Mouse (Mus musculus) liver, embryonic 13.5 days (tissue): ENCODE data around the gene Zrsr1. TPM values are rescaled to one million over a fixed set of nuclear protein-coding genes. Genes with fewer than 3 reads are reported as not detected.

ENCODE experiments used
- ATAC-seq: fragments of 200-750 bp; cut with Nextera tagmentation; 2 replicates; pipeline ENCODE4 v1.8.0; 2017; ENCODE audit warnings: low read depth, mild to moderate bottlenecking, moderate number of reproducible peaks, moderate library complexity
- DNase-seq: peaks from one replicate; pipeline ENCODE4 v3.0.0; 2022
- H3K27ac ChIP-seq: fragments of 300-500 bp; sonication (generic); 2 replicates; pipeline ENCODE4 v1.5.1; 2015; ENCODE audit warnings: moderate library complexity, mild to moderate bottlenecking, inconsistent platforms
- H3K27me3 ChIP-seq: fragments of 300-500 bp; sonication (generic); 2 replicates; pipeline ENCODE4 v1.6.1; 2015; ENCODE audit warnings: mild to moderate bottlenecking, inconsistent platforms
- H3K36me3 ChIP-seq: fragments of 300-500 bp; sonication (generic); 2 replicates; pipeline ENCODE4 v1.6.1; 2015; ENCODE audit warnings: mild to moderate bottlenecking, inconsistent platforms
- H3K4me1 ChIP-seq: fragments of 300-500 bp; sonication (generic); replicated peaks from 2 replicates; pipeline ENCODE4 v1.6.1; 2015; ENCODE audit warnings: inconsistent platforms
- H3K4me2 ChIP-seq: fragments of 300-500 bp; sonication (generic); 2 replicates; pipeline ENCODE4 v1.6.1; 2015; ENCODE audit warnings: inconsistent platforms, mild to moderate bottlenecking, moderate library complexity
- H3K4me3 ChIP-seq: fragments of 300-500 bp; sonication (generic); replicated peaks from 2 replicates; pipeline ENCODE4 v1.5.1; 2015; ENCODE audit warnings: mild to moderate bottlenecking, inconsistent platforms
- H3K9ac ChIP-seq: fragments of 300-500 bp; sonication (generic); 2 replicates; pipeline ENCODE4 v1.6.1; 2015; ENCODE audit warnings: mild to moderate bottlenecking, inconsistent platforms
- H3K9me3 ChIP-seq: fragments of 300-500 bp; sonication (generic); replicated peaks from 2 replicates; pipeline ENCODE4 v1.6.1; 2016; ENCODE audit warnings: inconsistent platforms
- WGBS: fragments of 180-500 bp; shearing (Covaris S2); methylation state at CpG from one replicate; pipeline ENCODE4 v1.1.7; 2015; ENCODE audit not compliant: insufficient replicate concordance; 5-methylcytosine and 5-hydroxymethylcytosine counted together
- polyA plus RNA-seq: library from polyadenylated mRNA; unstranded; fragments of >200 nt; fragmentation: Nextera tagmentation; extraction: Ambion mirVana; gene quantifications from 2 replicates; pipeline ENCODE4 v1.2.1, GENCODE M21; 2015

Gene Zrsr1
- polyA plus RNA-seq, 1 experiment from 2014 or later, result 2.2 TPM

DNA sequence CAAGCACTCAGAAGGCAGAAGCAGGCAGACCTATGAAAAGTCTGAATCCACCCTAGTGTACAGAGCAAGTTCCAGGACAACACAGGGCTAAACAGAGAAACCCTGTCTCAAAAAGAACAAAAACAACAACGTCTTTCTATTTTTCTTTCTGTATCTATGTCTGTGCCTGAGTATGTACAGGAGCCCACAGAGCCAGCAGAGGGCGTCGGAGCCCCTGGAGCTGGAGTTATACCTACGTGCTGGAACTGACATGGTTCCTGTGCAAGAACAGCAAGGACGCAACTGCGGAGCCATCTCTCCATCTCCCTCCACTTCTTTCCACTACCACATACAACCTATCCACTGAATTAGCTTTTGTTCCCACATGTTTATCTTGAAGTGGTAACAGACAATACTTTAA lies 21.7 kb upstream of the Zrsr1 start:
- WGBS, result 71% methylated on average over 6 of the region's 6 CpGs

DNA sequence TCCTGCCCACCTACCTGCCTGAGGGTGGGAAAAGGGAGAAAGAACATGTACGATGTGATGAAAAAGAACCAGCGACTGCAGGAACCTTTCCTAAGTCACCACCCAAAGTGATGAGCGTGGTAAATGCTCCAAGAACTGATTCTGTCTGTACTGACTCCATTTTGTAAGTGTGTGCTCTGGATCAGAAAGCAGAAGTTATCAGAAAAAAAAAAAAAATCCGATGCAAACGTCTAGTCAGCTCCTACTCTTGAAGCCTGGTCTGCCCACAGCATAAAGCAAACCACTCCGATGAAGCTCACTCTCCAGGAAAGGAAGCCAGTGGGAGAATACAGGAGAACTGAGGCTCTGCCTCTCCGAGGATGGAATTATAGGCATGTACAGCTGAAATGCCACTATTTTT lies 19.1 kb upstream of the Zrsr1 start:
- H3K27ac ChIP-seq, result no peak overlapping the region
- ATAC-seq, result no peak
- 64% methylated on average over 7 of the region's 7 CpGs for WGBS
- no peaks in the 10 kb centered on the region for H3K27me3 ChIP-seq
- H3K4me2 ChIP-seq, result no peak overlapping the region
- no peaks in the 10 kb centered on the region for H3K9me3 ChIP-seq
- peaks cover 10% of the 10 kb centered on the region for H3K36me3 ChIP-seq
- no peak overlapping the region for H3K9ac ChIP-seq
- no peak overlapping the region for H3K4me3 ChIP-seq
- peaks cover 14% of the 10 kb centered on the region for H3K4me1 ChIP-seq
- no peak for DNase-seq

More for the DNA sequence above, 21.7 kb upstream of the Zrsr1 start:
- Histone ChIP-seq H3K4me1 (peaks cover 21% of the 10 kb centered on the region), H3K9ac (no peak overlapping the region), H3K27me3 (no peaks in the 10 kb centered on the region), H3K4me2 (no peak overlapping the region), H3K9me3 (no peaks in the 10 kb centered on the region), H3K27ac (no peak overlapping the region), H3K4me3 (no peak overlapping the region), H3K36me3 (peaks cover 7% of the 10 kb centered on the region)
- no peak for ATAC-seq
- DNase-seq, result no peak

DNA sequence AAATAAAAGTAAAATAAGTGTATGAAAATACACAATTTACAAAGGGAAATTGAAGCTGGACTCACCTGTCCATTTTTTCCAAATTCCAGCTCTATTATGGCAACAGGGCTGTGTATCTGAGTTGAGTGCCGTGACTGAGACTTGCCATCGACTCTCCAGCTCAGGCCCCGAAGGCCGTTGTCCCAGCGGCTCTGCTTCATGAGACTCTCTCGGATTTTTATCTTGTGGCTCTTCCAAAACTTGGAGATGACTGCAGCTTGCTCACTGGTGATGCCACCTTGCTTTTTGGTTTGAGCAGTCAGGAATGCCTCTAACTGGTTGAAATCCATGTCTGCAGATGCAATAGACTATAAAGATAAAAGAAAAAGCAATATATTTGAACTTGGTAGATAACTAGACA lies 15.5 kb upstream of the Zrsr1 start:
- no peak for ATAC-seq
- H3K36me3 ChIP-seq, result peaks cover 10% of the 10 kb centered on the region
- no peak overlapping the region for H3K4me2 ChIP-seq
- no peak overlapping the region for H3K27ac ChIP-seq
- H3K4me1 ChIP-seq, result no peaks in the 10 kb centered on the region
- no peaks in the 10 kb centered on the region for H3K9me3 ChIP-seq
- DNase-seq, result no peak
- no peaks in the 10 kb centered on the region for H3K27me3 ChIP-seq
- no peak overlapping the region for H3K9ac ChIP-seq
- H3K4me3 ChIP-seq, result no peak overlapping the region
- 80% methylated on average over 6 of the region's 6 CpGs for WGBS

DNA sequence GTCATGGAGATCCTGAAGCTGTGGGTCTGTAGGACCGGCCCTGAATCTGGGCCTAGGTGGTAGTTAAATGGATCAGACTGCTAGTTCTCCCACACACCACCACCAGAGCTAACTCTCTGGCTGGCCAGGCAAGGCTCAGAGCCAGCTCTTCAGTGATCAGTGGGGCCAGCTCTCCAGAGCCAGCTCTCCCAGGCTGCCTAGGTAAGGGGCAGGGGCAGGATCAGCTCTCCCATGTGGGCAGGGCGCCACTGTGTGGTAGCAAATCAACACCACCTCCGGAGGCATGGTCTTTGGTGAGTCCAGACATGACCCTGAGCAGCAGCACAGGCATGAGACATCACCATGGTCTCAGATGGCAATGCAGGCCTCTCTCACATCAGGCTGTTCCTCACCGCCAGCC lies 15.0 kb upstream of the Zrsr1 start:
- no peak overlapping the region for H3K27ac ChIP-seq
- ATAC-seq (peak; percentile 41; the same call in 1 of the 2 replicates), DNase-seq (peak; percentile 28)
- no peak overlapping the region for H3K9ac ChIP-seq
- 61% methylated on average over 4 of the region's 4 CpGs for WGBS
- H3K4me2 ChIP-seq, result no peak overlapping the region
- no peaks in the 10 kb centered on the region for H3K9me3 ChIP-seq
- H3K4me3 ChIP-seq, result no peak overlapping the region
- H3K27me3 ChIP-seq, result no peaks in the 10 kb centered on the region
- peaks cover 10% of the 10 kb centered on the region for H3K36me3 ChIP-seq
- no peaks in the 10 kb centered on the region for H3K4me1 ChIP-seq

DNA sequence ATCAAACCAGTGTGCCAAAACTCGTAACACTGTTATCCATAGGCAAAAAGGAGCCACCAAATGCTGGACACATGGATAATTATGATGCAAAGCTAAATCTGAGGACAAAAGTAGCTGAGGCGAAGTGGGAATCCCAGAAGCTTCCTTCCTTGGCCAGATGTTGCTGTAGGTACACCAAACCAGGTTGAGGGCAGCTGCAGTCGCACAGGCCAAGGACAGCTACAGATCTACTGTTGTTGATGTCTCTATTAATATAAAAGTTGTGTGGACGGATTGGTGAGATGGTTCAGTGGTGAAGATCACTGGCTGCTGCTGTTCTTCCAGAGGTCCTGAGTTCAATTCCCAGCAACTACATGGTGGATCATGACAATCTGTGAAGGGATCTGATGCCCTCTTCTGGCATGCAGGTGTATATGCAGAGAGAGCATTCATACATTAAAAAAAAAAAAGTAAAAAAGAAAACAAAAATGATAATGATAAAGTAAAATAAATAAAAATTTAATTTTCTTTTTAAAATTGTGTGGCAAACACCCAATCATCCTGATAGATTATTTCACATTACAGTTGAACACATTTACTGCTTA lies 13.9 kb upstream of the Zrsr1 start:
- 67% methylated on average over 4 of the region's 4 CpGs for WGBS
- Histone ChIP-seq H3K9ac (no peak overlapping the region), H3K4me3 (no peak overlapping the region), H3K27ac (no peak overlapping the region), H3K4me2 (no peak overlapping the region), H3K9me3 (no peaks in the 10 kb centered on the region), H3K4me1 (no peaks in the 10 kb centered on the region), H3K27me3 (no peaks in the 10 kb centered on the region), H3K36me3 (peaks cover 6% of the 10 kb centered on the region)
- ATAC-seq (no peak), DNase-seq (no peak)

DNA sequence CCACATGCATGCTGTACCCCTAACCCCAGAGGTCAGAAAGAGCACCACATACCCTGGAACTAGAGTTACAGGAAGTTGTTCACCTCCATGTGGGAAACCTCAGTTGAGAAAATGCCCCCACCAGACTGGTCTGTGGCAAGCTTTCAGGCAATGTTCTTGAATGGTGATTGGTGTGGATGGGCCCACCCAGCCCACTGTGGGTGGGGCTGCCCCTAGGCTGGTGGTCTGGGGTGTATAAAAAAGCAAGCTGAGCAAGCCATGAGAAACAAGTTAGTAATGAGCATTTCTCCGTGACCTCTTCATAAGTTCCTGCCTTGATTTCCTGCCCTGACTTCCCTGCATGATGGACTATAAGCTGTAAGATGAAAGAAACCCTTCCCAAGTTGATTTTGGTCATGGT lies 9.7 kb upstream of the Zrsr1 start:
- Histone ChIP-seq H3K27me3 (no peaks in the 10 kb centered on the region), H3K9me3 (no peaks in the 10 kb centered on the region), H3K4me1 (no peaks in the 10 kb centered on the region), H3K4me2 (no peak overlapping the region), H3K27ac (no peak overlapping the region), H3K36me3 (peaks cover 11% of the 10 kb centered on the region; the same call in 1 of the 2 replicates), H3K4me3 (no peak overlapping the region), H3K9ac (no peak overlapping the region)
- 73% methylated on average over 1 of the region's 1 CpGs for WGBS
- no peak for DNase-seq
- no peak for ATAC-seq

DNA sequence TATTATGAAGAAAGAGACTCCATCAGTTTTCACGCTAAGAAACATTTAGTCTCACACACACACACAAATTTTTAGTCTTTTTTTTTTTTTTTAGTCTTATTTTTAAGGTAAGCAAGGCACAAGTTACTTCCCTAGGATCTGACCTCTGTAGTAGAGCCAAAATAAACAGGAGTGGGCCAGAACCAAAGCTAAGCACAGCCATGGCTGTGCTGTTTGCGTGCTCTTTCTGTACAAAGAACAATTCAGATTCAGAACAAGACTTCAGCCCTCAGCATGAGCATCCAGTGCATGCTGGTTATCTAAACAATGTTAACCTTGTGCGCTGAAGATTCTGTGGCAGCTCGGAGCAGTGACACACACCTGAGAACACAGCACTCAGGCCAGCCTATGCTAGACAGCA lies 7.4 kb upstream of the Zrsr1 start:
- ATAC-seq (no peak), DNase-seq (no peak)
- Histone ChIP-seq H3K9me3 (no peaks in the 10 kb centered on the region), H3K9ac (no peak overlapping the region), H3K4me3 (no peak overlapping the region), H3K36me3 (peaks cover 12% of the 10 kb centered on the region; the same call in 1 of the 2 replicates), H3K27ac (no peak overlapping the region), H3K27me3 (no peaks in the 10 kb centered on the region), H3K4me1 (no peaks in the 10 kb centered on the region), H3K4me2 (no peak overlapping the region)
- 77% methylated on average over 4 of the region's 4 CpGs for WGBS

DNA sequence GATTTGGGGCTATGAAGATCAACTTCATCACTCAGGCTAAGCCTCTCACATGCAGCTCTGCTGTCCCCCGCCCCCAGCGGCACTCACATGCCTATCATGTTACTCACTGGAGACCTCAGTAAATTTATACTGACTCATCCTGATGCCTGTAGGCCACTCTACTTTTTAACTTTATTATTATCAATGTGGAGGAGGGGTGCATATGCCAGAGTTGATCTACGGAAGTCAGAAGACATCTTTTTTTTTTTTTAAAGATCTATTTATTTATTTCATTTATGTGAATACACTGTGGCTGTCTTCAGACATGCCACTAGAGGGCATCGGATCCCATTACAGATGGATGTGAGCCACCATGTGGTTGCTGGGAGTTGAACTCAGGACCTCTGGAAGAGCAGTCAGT lies 6.3 kb upstream of the Zrsr1 start:
- DNase-seq, result no peak
- Histone ChIP-seq H3K4me2 (no peak overlapping the region), H3K9me3 (no peaks in the 10 kb centered on the region), H3K4me3 (no peak overlapping the region), H3K4me1 (peaks cover 8% of the 10 kb centered on the region), H3K36me3 (peaks cover 12% of the 10 kb centered on the region; the same call in 1 of the 2 replicates), H3K27me3 (no peaks in the 10 kb centered on the region), H3K27ac (no peak overlapping the region), H3K9ac (no peak overlapping the region)
- no peak for ATAC-seq
- WGBS, result 73% methylated on average over 4 of the region's 4 CpGs

DNA sequence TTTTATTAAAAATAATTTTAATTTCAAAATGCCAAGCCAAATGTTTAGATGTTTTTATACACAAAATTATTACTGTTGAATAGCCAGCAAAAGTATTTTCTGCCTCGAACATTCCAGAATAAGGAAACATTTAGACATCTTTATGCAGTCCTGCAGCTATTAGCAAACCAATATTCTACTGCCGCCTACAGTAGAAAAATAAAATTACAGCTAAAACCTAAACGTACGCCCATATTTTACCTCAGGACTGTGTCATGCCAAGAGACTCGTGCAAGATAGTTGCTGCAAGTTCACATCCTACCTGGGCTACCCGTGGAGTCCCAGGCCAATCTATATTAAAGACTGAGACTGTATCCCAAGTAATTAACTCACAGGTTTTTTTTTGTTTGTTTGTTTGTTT lies 2.3 kb upstream of the Zrsr1 start:
- Histone ChIP-seq H3K4me1 (peaks cover 22% of the 10 kb centered on the region), H3K9ac (no peak overlapping the region)
- no peak for ATAC-seq

DNA sequence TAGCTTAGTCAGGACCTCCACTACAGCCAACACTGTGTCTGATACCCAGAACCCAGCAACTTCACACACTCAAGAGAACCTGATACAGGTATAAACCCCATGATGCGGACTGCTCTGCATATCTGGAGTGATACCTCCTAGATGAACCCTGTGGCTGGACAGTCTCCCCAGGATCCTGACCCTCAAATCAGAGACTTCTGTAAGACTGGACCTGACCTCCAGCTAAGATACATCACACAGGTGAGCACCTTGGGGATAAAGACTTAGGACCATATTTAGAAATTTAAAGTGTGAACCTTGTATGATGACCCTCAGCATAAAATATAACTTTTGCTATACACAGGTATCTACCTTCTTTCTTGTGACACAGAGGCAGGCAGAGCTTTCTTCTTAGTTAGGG lies 1.3 kb upstream of the Zrsr1 start:
- no peaks in the 10 kb centered on the region for H3K27me3 ChIP-seq
- H3K4me2 ChIP-seq, result no peak overlapping the region
- ATAC-seq, result no peak
- peaks cover 25% of the 10 kb centered on the region for H3K4me1 ChIP-seq
- H3K36me3 ChIP-seq, result peaks cover 30% of the 10 kb centered on the region
- no peak overlapping the region for H3K9ac ChIP-seq
- no peak for DNase-seq
- WGBS, result 82% methylated on average over 1 of the region's 1 CpGs
- H3K9me3 ChIP-seq, result peaks cover 10% of the 10 kb centered on the region
- H3K4me3 ChIP-seq, result no peak overlapping the region
- no peak overlapping the region for H3K27ac ChIP-seq

More for the DNA sequence above, 2.3 kb upstream of the Zrsr1 start:
- Histone ChIP-seq H3K4me3 (no peak overlapping the region), H3K27ac (no peak overlapping the region), H3K27me3 (no peaks in the 10 kb centered on the region), H3K36me3 (peaks cover 27% of the 10 kb centered on the region), H3K9me3 (peaks cover 10% of the 10 kb centered on the region), H3K4me2 (no peak overlapping the region)
- WGBS, result 30% methylated on average over 6 of the region's 6 CpGs
- no peak for DNase-seq

DNA sequence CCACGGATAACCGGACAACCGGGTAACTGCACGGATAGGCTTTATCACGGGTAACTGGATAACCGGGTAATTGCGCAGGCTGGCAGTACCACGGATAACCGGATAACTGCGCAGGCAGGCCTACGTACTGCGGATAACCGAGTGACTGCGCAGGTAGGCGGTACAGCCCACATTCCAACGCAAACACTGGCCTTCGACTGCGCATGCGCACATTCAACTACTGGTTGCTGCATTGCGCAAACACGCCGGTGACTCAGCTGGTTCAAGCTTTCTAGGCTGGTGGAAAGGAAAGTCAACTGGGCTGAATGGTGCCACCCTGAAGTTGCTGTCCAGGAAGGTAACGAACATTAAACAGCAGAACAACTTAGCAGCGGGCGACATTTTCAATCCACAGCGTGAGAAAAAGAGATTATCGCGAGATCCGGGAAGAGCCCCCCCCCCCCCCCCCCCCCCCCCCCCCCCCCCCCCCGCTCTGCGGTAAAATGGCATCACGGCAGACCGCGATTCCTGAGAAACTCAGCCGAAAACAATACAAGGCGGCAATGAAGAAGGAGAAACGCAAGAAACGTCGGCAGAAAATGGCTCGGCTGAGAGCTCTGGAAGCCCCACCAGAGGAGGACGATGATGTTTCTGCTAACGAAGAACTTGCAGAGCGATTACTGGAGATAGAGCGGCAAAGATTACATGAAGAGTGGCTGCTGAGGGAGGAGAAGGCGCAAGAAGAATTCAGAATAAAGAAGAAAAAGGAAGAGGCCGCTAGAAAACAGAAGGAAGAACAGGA lies 1.1 kb downstream of the Zrsr1 start:
- peaks cover 48% of the 10 kb centered on the region for H3K4me1 ChIP-seq
- DNase-seq, result peak; percentile 80
- H3K27ac ChIP-seq, result peak overlapping the region; percentile 99
- H3K9ac ChIP-seq, result peak overlapping the region; percentile 80
- H3K9me3 ChIP-seq, result peaks cover 10% of the 10 kb centered on the region
- peak overlapping the region; percentile 71 for H3K4me3 ChIP-seq
- peak overlapping the region; percentile 79 for H3K4me2 ChIP-seq
- H3K36me3 ChIP-seq, result peaks cover 39% of the 10 kb centered on the region
- peak; percentile 56 for ATAC-seq
- no peaks in the 10 kb centered on the region for H3K27me3 ChIP-seq
- WGBS, result 46% methylated on average over 44 of the region's 46 CpGs

DNA sequence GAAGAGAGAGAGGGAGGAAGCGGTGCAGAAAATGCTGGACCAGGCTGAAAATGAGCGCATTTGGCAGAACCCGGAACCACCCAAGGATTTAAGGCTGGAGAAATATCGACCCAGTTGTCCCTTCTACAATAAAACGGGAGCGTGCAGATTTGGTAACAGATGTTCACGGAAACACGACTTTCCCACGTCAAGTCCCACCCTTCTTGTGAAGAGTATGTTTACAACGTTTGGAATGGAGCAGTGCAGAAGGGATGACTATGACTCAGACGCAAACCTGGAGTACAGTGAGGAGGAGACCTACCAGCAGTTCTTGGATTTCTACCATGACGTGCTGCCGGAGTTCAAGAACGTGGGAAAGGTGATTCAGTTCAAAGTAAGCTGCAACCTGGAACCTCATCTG lies 1.8 kb downstream of the Zrsr1 start:
- WGBS, result 47% methylated on average over 14 of the region's 14 CpGs
- peak overlapping the region; percentile 78 for H3K9ac ChIP-seq
- ATAC-seq (no peak), DNase-seq (no peak)
- H3K4me1 ChIP-seq, result peaks cover 52% of the 10 kb centered on the region
- peak overlapping the region; percentile 86 for H3K27ac ChIP-seq
- peaks cover 10% of the 10 kb centered on the region for H3K9me3 ChIP-seq
- peak overlapping the region; percentile 70 for H3K4me2 ChIP-seq
- H3K36me3 ChIP-seq, result peaks cover 45% of the 10 kb centered on the region
- peak overlapping the region; percentile 71 for H3K4me3 ChIP-seq
- H3K27me3 ChIP-seq, result no peaks in the 10 kb centered on the region
